Mouse (Mus musculus) erythroblast, embryonic 14.5 days (primary cell): Measurements from ENCODE around the gene Dpp4.

Source experiments
- GATA1 ChIP-seq: IDR thresholded peaks from 2 replicates; pipeline ENCODE4 v1.6.1; 2012; ENCODE audit warnings: low read length, inconsistent platforms, mixed read lengths
- TAL1 ChIP-seq: IDR thresholded peaks from 3 replicates; pipeline ENCODE4 v1.6.1; 2012; ENCODE audit warnings: low read length, inconsistent platforms, mixed read lengths

- TF ChIP-seq GATA1 (no peak), TAL1 (no peak)
Measured at GRCm38 (mm10) chr2:62355766-62356165, 56.3 kb downstream of the Dpp4 start.
